Mouse (Mus musculus) right cerebral cortex, postnatal 10 days (tissue): ENCODE results near the gene 9930021J03Rik.

Experiments used
- DNase-seq, 2 experiments: peaks; one replicate each; pipeline ENCODE4 v3.0.0; 2021; ENCODE audit warnings: low spot score in 2 of 2

Gene 9930021J03Rik

DNA sequence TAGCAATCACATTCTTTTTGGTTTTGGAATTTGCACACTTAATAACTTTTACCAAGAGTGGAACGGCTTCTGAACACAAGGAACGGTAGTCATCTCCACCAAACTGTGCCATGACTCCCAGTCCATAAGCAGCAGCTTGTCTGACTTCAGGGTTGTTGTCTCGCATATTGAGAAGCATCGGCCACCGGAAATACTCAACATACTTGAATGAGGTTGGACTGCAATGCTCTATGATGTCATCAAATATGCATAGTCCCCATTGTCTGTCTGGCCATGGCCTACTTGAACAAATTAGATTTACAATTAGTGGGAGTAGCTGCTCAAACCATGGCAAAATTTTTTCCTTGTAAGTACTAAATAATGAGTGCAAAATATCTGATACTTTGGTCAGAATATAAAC is 4.2 kb upstream of the 9930021J03Rik start:
- DNase-seq = no peak

DNA sequence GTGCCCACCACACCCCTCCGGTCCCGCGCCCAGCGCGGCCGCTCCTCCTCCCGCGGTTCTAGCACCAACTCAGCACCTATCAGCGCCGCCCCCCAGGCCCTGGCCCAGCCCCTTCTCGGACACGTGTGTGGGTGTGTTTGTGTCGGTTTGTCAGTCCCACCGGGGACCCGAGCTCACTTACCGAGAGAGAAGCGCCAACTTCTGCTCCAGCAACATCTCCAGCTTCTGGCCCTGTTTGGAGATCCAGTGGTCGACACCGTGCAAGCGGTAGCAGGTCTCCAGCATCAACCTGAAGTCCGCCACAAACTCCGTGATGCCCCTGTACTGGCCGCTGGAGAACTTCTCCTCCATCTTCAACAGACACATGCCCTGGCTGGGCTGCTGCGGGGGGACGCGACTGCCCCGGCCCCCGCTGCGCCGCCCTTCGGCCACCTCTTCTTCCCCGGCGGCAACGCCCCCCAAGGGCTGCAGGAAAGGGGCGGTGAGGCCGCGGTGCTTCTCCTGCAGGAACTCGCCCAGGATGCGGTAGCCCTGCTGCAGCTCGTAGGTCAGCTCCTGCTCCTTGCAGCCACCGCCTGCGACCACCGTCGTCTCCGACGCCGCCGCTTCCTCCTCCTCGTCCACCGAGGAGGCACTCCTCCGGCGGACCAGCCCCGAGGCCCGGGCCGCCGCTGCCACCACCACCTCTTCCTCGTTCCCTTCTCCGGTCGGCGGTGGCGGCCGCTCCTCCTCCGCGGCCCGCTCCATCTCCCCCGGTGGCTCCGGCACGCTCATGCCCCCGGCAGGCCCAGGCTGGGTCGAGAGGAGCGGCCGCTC is 480 bp downstream of the 9930021J03Rik start:
- peak; percentile 67 to 77 for DNase-seq

DNA sequence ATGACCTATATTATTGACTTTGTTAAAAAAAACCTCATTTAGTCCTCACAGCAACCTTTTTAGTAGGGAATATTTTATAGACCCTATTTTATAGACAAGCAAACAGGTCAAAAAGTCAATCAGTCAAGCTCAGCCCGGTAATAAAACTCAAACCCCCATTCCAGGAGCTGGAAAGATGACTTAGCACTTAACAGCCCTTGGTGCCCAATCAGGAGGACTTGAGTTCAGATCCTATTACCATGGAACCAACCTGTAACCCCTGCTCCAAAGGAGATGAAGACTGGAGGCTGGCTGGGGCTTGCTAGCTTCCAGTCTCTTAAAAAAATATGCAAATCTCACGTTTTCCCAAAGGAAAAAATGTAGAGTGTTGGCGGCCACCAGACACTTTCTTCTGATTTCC is 1.8 kb downstream of the 9930021J03Rik start:
- DNase-seq = no peak

DNA sequence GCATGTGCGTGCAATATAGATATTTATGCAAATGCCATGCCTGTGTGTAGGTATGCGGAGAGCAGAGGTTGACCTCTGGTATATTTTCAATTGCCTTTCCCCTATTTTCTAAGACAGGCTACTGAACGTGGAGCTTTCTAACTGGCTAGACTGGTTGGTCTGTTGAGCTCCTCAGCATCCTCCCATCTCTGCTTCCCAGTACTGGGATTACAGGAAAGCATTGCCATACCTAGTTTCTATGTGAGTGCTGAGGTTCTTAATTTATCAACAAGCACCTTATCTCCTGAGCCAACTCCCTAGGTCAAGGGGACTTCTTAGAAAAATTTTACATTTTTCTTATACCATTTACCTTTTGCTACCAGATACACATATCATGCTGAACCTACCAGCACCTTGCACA is 8.4 kb downstream of the 9930021J03Rik start:
- DNase-seq = no peak

DNA sequence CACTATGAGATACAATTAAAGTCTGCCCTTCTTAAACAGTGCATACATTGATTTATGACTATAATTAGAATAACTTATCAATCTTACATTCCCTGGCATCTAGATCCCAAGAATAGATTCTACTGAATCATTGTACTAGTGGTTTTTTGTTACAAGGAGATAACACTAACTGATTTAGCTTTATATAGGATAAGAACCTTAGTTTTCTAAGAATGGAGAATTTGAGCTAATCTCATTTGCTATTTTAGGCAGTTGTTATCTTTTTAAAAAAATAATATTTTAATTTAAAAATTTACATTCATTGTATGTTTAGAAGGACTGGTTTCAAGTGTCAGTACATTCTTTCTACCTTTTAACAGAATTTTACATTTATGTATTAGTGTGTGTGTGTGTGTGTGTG is 17.8 kb downstream of the 9930021J03Rik start:
- no peak for DNase-seq

DNA sequence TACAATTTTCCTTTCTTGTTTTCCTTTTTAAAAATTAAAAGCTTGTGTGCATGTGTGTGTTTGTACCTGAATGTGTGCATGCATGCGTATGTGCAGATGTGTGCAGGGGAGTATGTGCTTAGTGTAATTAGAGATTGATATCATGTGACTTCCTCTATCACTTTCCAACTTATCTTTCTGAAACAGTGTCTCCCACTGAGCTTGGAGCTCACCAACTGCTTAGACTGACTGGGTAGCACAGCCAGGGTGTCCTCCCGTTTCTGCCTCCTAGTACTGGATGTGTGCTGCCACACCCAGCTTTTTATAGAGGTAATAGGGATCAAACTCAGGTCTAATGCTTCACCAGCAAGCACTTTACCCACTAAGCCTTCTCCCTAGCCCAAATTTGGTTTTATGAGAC is 22.9 kb downstream of the 9930021J03Rik start:
- DNase-seq = no peak

DNA sequence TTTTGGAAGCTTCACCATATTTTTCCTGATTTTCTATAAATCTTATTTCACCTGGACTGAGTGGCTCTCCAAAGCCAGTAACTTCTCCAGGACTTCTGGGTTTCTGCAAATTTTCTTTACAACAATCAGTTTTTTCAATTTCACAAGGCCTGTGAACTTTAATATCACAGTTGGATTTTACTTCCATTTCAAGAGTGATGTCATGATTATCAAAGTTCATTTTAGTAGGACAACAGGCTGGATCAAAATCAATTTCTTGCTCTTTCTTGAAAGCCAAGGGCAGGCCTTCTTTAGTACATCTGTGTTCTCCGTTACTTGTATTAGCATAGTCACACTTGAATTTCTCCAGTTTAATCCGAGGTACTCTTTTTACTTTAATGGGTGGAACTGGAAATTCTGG is 51.9 kb downstream of the 9930021J03Rik start:
- DNase-seq = no peak

DNA sequence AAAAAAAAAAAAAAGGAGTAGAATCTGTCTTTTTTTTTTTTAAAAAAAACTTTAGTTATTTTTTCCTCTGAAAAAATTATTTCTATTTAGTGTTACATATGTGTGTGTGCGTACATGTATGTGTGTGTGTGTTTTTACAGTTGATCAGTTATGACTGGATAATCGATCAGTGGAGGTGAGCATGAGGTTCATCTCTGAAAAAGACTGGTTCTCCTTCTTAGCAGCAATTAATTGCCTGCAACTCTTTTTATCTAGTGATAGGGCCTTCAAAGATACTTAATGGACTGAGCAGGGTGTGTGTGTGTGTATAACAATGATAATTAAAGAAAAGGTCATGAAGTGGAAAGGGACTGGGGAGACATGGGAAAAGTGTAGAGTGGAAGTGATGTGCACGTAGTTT is 54.8 kb downstream of the 9930021J03Rik start:
- DNase-seq = no peak

DNA sequence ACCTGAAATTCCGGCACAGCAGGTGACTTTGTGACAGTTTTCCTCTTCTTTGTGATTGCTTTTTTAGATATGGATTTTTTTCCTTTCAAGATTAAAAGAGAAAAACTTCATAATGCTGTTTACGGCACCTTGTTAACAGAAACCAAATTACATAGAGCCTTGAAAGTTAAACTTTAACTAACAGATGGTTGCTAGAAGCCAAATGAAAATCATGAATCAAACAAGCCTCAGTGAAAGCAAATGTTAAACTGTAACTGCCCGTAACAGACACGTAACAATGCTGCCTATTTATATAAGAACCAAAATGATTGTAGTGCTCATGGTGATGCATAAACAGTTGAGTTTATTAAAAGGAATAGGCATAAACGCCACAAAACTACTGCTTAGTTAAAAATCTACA is 62.3 kb downstream of the 9930021J03Rik start:
- DNase-seq = no peak

DNA sequence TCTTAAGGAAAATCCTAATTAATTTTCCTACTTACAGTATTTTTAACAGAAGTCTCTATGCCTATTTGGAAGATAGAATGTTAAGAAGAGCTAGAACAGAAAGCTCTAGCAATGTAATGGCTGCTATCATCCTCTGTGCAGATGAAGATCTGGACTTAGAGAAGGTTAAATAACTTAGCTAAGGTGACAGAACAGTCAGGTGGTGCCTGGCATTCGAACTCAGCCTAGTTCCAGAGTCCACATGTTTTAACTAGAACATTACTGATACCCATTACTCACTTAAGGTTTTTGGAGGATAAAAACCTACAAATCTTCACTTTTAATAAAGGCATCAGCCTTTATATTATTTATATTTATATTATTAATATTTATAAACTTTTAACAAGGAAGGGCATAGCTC is 65.1 kb downstream of the 9930021J03Rik start:
- DNase-seq = no peak

DNA sequence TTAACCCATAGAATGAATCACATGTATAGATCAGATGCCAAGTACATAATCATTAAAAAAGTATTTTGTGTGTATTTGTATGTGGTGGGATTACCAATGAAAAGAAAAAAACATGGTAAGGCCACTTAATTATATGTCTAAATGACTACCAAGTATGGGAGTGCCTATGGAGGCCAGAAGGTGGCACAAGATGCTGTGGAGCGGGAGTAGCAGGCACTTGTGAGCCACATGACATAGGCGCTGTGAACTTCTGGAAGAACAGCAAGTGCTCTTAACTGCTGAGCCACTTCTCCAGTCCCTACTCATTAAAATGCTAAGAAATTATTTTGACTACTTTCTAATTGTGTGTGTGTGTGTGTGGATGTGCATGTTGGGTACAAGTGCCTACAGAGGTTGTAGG is 66.2 kb downstream of the 9930021J03Rik start:
- DNase-seq = no peak

DNA sequence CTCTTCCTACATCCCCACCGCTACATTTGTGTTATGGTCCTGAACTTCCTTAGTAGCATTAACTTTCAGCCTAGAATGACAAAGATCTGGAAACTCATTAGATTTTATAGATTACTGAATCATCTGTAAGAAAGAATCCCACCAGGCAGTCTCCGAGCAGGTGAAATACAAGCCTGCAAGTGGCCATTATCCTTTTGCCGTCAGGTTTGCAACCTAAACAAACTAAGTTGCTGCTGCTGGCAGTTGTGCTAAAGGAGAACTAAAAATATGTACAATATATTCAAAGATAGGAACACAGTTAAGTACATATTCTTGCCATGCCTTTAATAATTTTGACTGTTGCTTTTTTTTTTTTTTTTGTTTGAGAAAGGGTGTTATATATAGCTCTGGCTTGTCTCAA is 70.4 kb downstream of the 9930021J03Rik start:
- no peak for DNase-seq

DNA sequence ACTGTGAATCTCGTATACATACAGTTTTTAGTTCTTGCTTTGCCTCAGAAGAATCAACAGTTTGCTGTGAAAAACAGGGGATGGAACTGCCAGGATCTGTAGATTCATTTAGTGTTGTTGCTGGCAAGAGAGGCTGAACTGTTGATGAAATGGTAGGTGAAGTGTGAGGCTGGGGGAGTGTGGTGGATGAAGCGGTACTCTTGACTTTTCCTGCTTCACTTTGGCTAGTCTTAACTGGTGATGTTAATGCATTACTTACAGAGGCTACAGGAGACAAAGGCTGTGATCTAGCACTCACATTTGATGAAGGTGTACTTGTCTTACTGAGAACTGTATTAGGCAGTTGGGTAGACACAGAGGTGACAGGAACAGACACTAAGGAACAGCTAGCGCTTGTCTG is 87.3 kb downstream of the 9930021J03Rik start:
- DNase-seq = no peak

DNA sequence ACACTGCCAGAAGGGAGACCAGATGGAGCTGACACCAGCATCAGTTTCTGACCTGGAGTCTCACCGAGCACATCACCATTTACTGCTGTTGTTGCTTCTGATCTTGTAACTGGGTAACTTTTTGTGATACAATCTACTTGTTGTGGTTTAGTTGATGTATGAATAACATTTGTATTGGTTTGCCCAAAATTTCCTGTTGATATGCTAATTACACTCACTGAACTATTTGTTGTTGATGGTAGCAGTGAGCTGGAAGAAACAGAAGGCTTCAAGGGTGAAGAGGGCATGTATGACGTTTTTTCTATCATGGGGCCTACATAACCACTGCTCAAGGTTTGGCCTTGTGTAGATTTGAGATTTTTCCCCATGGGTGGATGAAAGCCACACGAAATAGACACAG is 87.9 kb downstream of the 9930021J03Rik start:
- no peak for DNase-seq

DNA sequence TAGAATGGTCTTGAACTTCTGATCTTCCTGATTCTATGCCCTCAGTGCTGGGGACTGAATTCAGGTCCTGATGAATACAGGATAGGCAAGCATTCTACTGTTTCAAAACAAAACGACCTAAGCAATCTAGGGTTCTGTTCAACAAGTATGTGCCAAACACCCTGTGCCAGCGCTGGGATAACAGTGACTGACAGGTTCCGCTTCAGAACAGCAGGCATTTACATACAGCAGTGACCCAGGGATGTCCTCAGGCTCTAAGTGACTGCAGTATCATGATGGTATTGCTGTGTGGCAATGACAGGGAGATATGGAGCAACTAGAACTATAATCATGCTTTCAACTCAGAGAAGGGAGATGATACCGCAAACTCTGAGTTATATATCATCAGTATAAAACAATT is 92.3 kb downstream of the 9930021J03Rik start:
- DNase-seq = no peak

DNA sequence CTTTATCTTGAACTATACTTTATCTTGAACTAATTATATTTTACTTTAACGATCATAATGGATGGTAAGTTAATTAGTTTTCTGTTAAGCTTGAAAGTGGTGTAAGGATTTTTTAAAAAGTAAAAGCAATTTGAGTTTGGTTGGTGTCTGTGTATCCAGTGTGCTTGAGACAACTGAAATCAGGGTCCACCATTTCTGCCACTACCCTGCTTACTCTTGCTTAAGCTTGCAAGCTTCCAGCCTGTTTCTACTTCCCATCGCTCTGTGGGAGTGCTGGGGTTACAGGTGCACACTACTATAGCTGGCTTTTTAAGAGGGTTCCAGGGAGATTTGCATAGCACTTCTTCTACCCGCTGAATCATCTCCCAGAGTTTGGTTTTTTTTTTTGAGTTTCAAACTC is 96.3 kb downstream of the 9930021J03Rik start:
- DNase-seq = no peak

DNA sequence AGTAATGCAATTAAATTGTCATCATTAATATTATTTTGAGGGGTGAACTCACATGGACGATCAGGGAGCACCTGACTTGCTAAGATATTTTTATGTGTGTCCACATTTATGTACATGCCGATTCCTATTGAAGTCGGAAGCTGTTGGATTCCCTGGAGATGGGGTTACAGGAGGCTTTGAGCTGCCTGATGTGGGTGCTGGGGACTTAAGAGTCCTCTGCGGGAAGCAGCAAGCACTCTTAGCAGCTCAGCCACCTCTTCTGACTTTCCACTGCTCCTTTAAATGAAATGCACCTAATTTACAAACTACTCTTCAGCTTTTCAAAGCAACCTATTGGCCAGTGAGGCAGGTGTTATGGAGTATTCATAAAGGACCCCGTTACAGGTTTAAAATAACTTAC is 97.3 kb downstream of the 9930021J03Rik start:
- DNase-seq = no peak

DNA sequence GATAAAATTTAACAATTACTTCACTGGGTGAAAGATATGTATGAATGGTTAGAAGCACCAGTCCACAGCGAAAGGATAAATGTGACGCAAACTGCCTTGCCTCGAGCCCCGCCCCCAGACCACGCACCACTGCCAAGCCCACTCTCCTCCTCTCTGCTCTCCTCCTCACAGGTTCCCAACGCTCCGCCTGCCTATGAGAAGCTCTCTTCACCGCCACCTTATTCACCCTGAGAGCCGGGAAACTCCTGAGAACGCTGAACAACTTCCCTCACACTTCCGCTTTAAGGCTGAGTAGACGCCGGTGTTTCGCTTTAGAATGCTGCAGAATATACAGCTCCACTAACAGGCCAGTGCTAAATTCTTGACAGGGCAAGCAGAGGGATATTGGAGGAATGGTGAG is 97.8 kb downstream of the 9930021J03Rik start:
- DNase-seq = no peak

DNA sequence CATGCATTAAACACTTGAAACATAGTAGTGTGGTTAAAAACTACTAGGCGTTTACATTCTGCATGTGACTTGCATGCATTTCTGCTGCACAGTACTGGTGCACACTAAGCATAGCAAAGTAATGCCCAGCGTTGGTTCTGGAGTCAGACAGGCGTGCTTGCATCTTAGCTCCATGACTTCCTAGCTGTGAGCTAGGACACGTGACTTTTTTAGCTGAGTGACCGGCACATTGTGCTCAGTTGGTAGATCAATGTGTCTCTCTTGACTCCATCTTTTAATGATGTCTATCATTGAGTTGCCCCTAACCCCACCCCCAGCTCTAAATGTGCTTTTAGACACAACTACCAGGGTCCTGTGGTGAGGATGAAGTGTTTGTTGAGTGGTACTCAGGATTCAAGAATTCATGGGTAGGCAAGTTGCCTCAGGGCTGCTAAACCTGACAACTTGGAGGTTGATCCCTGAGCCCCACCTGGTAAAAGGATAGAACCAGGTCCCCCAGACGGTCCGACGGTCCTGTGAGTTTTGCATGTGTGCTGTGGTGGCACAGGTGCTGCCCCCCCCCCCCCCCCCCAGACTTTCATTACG is 98.4 kb downstream of the 9930021J03Rik start:
- no peak for DNase-seq

DNA sequence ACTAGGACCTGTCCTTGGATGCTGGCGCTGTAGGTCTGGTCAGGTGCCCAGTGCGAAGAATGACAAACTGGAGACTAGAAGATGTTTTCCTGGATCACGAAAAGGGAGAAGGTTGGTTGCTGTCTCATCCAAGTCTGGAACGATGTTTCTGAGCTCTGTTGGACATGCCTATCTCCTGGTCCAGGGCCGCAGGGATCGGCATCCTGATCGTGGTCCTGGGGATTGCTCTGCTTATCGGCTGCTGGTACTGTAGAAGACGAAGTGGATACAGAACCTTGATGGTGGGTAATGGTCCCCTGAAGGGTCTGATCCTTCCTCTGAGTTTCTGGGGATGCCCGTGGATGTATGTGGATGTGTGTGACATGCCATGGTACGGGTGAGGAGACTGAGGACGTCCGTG is 101.4 kb downstream of the 9930021J03Rik start:
- DNase-seq = no peak

DNA sequence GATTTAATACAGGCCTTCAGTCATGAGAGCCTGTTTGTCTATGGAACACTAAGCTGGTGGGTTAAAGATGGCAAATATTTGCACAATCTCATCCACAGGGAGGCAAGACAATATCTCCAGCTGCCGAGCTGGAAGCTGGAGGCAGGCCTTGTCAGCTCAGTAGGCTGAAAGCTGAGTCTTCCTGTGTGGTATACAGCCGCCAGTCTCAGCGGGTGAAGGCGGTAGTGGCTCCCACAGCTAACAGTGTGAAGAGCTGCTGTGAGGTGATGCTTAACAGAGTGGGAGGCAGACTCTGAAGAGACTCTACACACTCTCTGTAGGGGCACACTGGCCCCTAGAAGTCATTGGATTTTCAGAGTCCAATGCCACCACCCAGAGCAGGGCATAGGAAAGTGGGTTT is 104.1 kb downstream of the 9930021J03Rik start:
- no peak for DNase-seq

DNA sequence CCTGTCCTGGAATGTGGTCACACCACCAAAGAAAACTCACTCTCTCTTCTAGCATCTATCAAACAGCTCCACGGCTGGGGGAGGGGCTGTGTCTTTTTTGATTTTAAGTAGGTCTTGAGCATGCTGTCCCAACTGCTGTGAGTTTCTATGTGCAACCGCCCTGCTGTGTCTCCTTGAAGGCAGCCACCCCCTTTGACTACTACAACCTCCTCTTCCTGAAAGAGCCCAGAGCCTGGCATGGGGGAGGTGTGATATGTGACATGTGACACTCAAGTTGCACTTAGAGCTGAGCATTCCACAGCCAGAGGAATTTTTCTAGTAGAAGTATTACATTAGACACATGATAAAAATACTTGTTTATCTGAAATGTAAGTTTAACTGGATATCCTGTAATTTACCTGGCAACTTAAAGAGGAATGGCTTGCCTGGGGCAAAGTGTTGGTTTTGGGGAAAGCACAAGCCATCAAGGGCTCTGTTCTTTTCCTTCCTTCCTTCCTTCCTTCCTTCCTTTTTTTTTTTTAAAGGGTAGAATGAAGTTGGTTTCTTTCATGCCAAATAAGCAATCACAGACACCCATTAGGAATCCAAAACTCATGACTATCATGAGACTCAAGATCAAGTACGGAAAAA is 108.4 kb downstream of the 9930021J03Rik start, which contains the start of gene Mlana:
Mlana (plus strand) TSS at position 580 of the 630 bp plus-strand sequence.
- no peak for DNase-seq

DNA sequence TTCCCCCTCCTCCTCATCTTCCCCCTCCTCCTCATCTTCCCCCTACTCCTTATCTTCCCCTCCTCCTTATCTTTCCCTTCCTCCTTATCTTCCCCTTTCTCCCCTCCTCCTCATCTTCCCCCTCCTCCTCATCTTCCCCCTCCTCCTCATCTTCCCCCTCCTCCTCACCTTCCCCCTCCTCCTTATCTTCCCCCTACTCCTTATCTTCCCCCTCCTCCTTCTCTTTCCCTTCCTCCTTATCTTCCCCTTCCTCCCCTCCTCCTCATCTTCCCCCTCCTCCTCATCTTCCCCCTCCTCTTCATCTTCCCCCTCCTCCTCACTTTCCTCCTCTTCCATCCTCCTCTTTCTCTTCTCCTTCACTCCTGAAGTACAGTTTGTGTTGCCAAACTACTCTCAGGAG is 108.9 kb downstream of the 9930021J03Rik start:
- no peak for DNase-seq
